Mouse (Mus musculus): ENCODE results near the gene Cacna1a. TPM values are rescaled to one million over a fixed set of nuclear protein-coding genes. Genes with fewer than 3 reads are reported as not detected.

The Cacna1a gene
- polyA plus RNA-seq, 1 experiment from 2014 or later: 0.15 TPM

- Histone ChIP-seq H3K4me3 (replicated peaks) (no peak overlapping the region), H3K4me2 (no peak overlapping the region), H3K27ac (replicated peaks) (no peak overlapping the region), H3K4me1 (replicated peaks) (peaks cover 10% of the 10 kb centered on the region), H3K9ac (no peak overlapping the region), H3K36me3 (replicated peaks) (peaks cover 64% of the 10 kb centered on the region), H3K27me3 (no peaks in the 10 kb centered on the region), H3K9me3 (replicated peaks) (no peaks in the 10 kb centered on the region)
- WGBS (ENCODE audit: insufficient replicate concordance): 79% methylated on average over 5 of the region's 5 CpGs
- no peak for ATAC-seq (ENCODE audit: insufficient read depth)
Measured at GRCm38 (mm10) chr8:84677305-84677704, 289.1 kb downstream of the Cacna1a start.

- Histone ChIP-seq H3K4me1 (replicated peaks) (peaks cover 45% of the 10 kb centered on the region), H3K27ac (replicated peaks) (no peak overlapping the region), H3K36me3 (replicated peaks) (peaks cover 47% of the 10 kb centered on the region), H3K4me3 (replicated peaks) (no peak overlapping the region), H3K9ac (no peak overlapping the region), H3K9me3 (replicated peaks) (no peaks in the 10 kb centered on the region), H3K4me2 (no peak overlapping the region), H3K27me3 (no peaks in the 10 kb centered on the region)
- no peak for ATAC-seq (ENCODE audit: insufficient read depth)
- 68% methylated on average over 2 of the region's 2 CpGs for WGBS (ENCODE audit: insufficient replicate concordance)
Measured at GRCm38 (mm10) chr8:84681476-84681875, 293.2 kb downstream of the Cacna1a start.

- H3K4me2 ChIP-seq: no peak overlapping the region
Measured at GRCm38 (mm10) chr8:84682257-84682656, 294.0 kb downstream of the Cacna1a start.

GRCm38 (mm10) chr8:84684537-84684936 lies 296.3 kb downstream of the Cacna1a start:
- ATAC-seq (ENCODE audit: insufficient read depth): no peak
- H3K27ac ChIP-seq (replicated peaks): no peak overlapping the region
- H3K27me3 ChIP-seq: no peaks in the 10 kb centered on the region
- 52% methylated on average over 3 of the region's 3 CpGs for WGBS (ENCODE audit: insufficient replicate concordance)
- no peak overlapping the region for H3K9ac ChIP-seq
- H3K4me1 ChIP-seq (replicated peaks): peaks cover 60% of the 10 kb centered on the region
- H3K4me3 ChIP-seq (replicated peaks): no peak overlapping the region
- no peaks in the 10 kb centered on the region for H3K9me3 ChIP-seq (replicated peaks)
- H3K36me3 ChIP-seq (replicated peaks): peaks cover 39% of the 10 kb centered on the region
- H3K4me2 ChIP-seq: no peak overlapping the region

More at GRCm38 (mm10) chr8:84682257-84682656, 294.0 kb downstream of the Cacna1a start:
- H3K27me3 ChIP-seq: no peaks in the 10 kb centered on the region
- no peak for ATAC-seq (ENCODE audit: insufficient read depth)
- H3K4me3 ChIP-seq (replicated peaks): no peak overlapping the region
- no peaks in the 10 kb centered on the region for H3K9me3 ChIP-seq (replicated peaks)
- WGBS (ENCODE audit: insufficient replicate concordance): 60% methylated on average over 2 of the region's 2 CpGs
- H3K9ac ChIP-seq: no peak overlapping the region
- peaks cover 41% of the 10 kb centered on the region for H3K36me3 ChIP-seq (replicated peaks)
- H3K4me1 ChIP-seq (replicated peaks): peaks cover 47% of the 10 kb centered on the region
- no peak overlapping the region for H3K27ac ChIP-seq (replicated peaks)

- H3K36me3 ChIP-seq (replicated peaks): peaks cover 35% of the 10 kb centered on the region
- ATAC-seq (ENCODE audit: insufficient read depth): 0 out of 2 replicates have a peak, but pooled peaks have one; percentile 4
- H3K4me2 ChIP-seq: peak within 1 kb of the TSS; percentile 91
- no peaks in the 10 kb centered on the region for H3K9me3 ChIP-seq (replicated peaks)
- H3K27me3 ChIP-seq: no peaks in the 10 kb centered on the region
- H3K4me1 ChIP-seq (replicated peaks): peaks cover 74% of the 10 kb centered on the region
- 5% methylated on average over 20 of the region's 20 CpGs for WGBS (ENCODE audit: insufficient replicate concordance)
- peak within 1 kb of the TSS; percentile 93 for H3K27ac ChIP-seq (replicated peaks)
- H3K9ac ChIP-seq: peak within 1 kb of the TSS; percentile 98
- H3K4me3 ChIP-seq (replicated peaks): peak within 1 kb of the TSS; percentile 98
Measured at GRCm38 (mm10) chr8:84686191-84687002, 298.2 kb downstream of the Cacna1a start, which contains the start of gene Trmt1. TSS of gene Trmt1 (plus strand) at chr8:84686307.

- peak; percentile 37 for ATAC-seq (ENCODE audit: insufficient read depth)
- under 1% methylated on average over 59 of the region's 62 CpGs for WGBS (ENCODE audit: insufficient replicate concordance)
- Histone ChIP-seq H3K4me1 (replicated peaks) (peaks cover 71% of the 10 kb centered on the region), H3K36me3 (replicated peaks) (peaks cover 37% of the 10 kb centered on the region), H3K4me3 (replicated peaks) (peak overlapping the region; percentile 98), H3K27ac (replicated peaks) (peak overlapping the region; percentile 93), H3K9me3 (replicated peaks) (no peaks in the 10 kb centered on the region), H3K27me3 (no peaks in the 10 kb centered on the region), H3K4me2 (peak overlapping the region; percentile 91), H3K9ac (peak overlapping the region; percentile 98)
Measured at GRCm38 (mm10) chr8:84687003-84687704, 298.9 kb downstream of the Cacna1a start.

- Histone ChIP-seq H3K9me3 (replicated peaks) (no peaks in the 10 kb centered on the region), H3K36me3 (replicated peaks) (peaks cover 37% of the 10 kb centered on the region), H3K9ac (peak within 1 kb of the TSS; percentile 98), H3K4me2 (peak within 1 kb of the TSS; percentile 91), H3K27ac (replicated peaks) (peak within 1 kb of the TSS; percentile 93), H3K27me3 (no peaks in the 10 kb centered on the region), H3K4me1 (replicated peaks) (peaks cover 66% of the 10 kb centered on the region), H3K4me3 (replicated peaks) (peak within 1 kb of the TSS; percentile 98)
- ATAC-seq (ENCODE audit: insufficient read depth): peak; percentile 78
- WGBS (ENCODE audit: insufficient replicate concordance): under 1% methylated on average over 34 of the region's 37 CpGs
Measured at GRCm38 (mm10) chr8:84687705-84688100, 299.5 kb downstream of the Cacna1a start, which contains the start of gene Nacc1. TSS of gene Nacc1 (minus strand) at chr8:84687862.

GRCm38 (mm10) chr8:84689091-84689915 lies 301.1 kb downstream of the Cacna1a start:
- Histone ChIP-seq H3K4me2 (peak overlapping the region; percentile 91), H3K36me3 (replicated peaks) (peaks cover 38% of the 10 kb centered on the region), H3K4me1 (replicated peaks) (peaks cover 56% of the 10 kb centered on the region), H3K9me3 (replicated peaks) (no peaks in the 10 kb centered on the region), H3K4me3 (replicated peaks) (peak overlapping the region; percentile 98), H3K9ac (peak overlapping the region; percentile 67), H3K27me3 (no peaks in the 10 kb centered on the region), H3K27ac (replicated peaks) (peak overlapping the region; percentile 93)
- WGBS (ENCODE audit: insufficient replicate concordance): under 1% methylated on average over 47 of the region's 47 CpGs
- peak; percentile 62 for ATAC-seq (ENCODE audit: insufficient read depth)

Measured in liver, embryonic 15.5 days (tissue).